Mouse (Mus musculus): Measurements from ENCODE around the gene Tiprl. TPM values are rescaled to one million over a fixed set of nuclear protein-coding genes. Genes with fewer than 3 reads are reported as not detected.

Gene Tiprl
- 111 and 117 TPM in 2 replicates for polyA plus RNA-seq (2014; fragmentation: Nextera tagmentation; extraction: Ambion mirVana)

- Histone ChIP-seq H3K36me3 (ENCODE audit: control insufficient read depth, insufficient read depth, low read length) (no peaks in the 10 kb centered on the region), H3K27ac (ENCODE audit: low read depth, low read length) (peak within 1 kb of the TSS; percentile 87), H3K9me3 (ENCODE audit: control insufficient read depth, low read length) (no peaks in the 10 kb centered on the region), H3K4me2 (replicated peaks; ENCODE audit: low read depth, low read length) (peak within 1 kb of the TSS; percentile 54), H3K27me3 (ENCODE audit: control insufficient read depth, insufficient read depth, low read length) (no peaks in the 10 kb centered on the region), H3K4me1 (replicated peaks; ENCODE audit: control insufficient read depth, insufficient read depth, low read length) (no peaks in the 10 kb centered on the region; the same call in 1 of the 2 replicates), H3K4me3 (ENCODE audit: low read depth, low read length) (peak within 1 kb of the TSS; percentile 84), H3K9ac (ENCODE audit: low read depth, low read length) (peak within 1 kb of the TSS; percentile 78)
- DNase-seq (ENCODE audit: low spot score) (peak; percentile 97), ATAC-seq (ENCODE audit: low FRiP score) (peak; percentile 99)
- under 1% methylated on average over 76 of the region's 76 CpGs for WGBS
These were observed at the start of gene Tiprl for GRCm38 (mm10) chr1:165236321-165237298. TSS of gene Tiprl (minus strand) at chr1:165236996.

DNA sequence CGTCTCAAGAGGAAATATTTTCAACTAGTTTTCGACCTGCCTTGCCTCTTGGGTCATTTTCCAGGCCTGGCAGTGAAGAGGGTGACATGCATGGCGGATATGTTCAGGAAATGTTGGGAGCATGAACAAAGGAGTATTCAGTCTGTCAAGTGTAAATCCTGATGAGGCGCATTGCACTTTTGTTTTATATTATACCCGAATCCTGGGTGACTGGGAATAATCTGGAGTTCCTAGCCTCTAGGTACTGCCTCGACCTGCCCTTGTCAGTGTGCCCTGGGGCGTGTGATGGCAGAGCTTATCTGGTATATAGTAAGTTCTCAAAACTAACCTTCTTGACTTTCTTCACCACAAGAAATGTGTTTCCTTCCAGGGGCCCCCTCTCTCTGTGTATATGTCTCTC, 47.3 kb upstream of the Tiprl start:
- 70% methylated on average over 7 of the region's 7 CpGs for WGBS
- H3K27ac ChIP-seq (ENCODE audit: low read depth, low read length) = no peak overlapping the region
- no peaks in the 10 kb centered on the region for H3K9me3 ChIP-seq (ENCODE audit: control insufficient read depth, low read length)
- ATAC-seq (ENCODE audit: low FRiP score) (no peak), DNase-seq (ENCODE audit: low spot score) (no peak)
- no peak overlapping the region for H3K4me3 ChIP-seq (ENCODE audit: low read depth, low read length)
- H3K4me1 ChIP-seq (replicated peaks; ENCODE audit: control insufficient read depth, insufficient read depth, low read length) = peaks cover 4% of the 10 kb centered on the region; the same call in 1 of the 2 replicates
- no peaks in the 10 kb centered on the region for H3K36me3 ChIP-seq (ENCODE audit: control insufficient read depth, insufficient read depth, low read length)
- no peaks in the 10 kb centered on the region for H3K27me3 ChIP-seq (ENCODE audit: control insufficient read depth, insufficient read depth, low read length)
- H3K9ac ChIP-seq (ENCODE audit: low read depth, low read length) = no peak overlapping the region
- peak overlapping the region; percentile 92; the same call in 1 of the 2 replicates for H3K4me2 ChIP-seq (replicated peaks; ENCODE audit: low read depth, low read length)

- no peaks in the 10 kb centered on the region for H3K9me3 ChIP-seq (ENCODE audit: control insufficient read depth, low read length)
- H3K36me3 ChIP-seq (ENCODE audit: control insufficient read depth, insufficient read depth, low read length) = no peaks in the 10 kb centered on the region
- H3K9ac ChIP-seq (ENCODE audit: low read depth, low read length) = peak overlapping the region; percentile 84; the same call in 1 of the 2 replicates
- WGBS = 13% methylated on average over 7 of the region's 7 CpGs
- H3K27ac ChIP-seq (ENCODE audit: low read depth, low read length) = no peak overlapping the region
- H3K4me1 ChIP-seq (replicated peaks; ENCODE audit: control insufficient read depth, insufficient read depth, low read length) = peaks cover 4% of the 10 kb centered on the region; the same call in 1 of the 2 replicates
- ATAC-seq (ENCODE audit: low FRiP score) (no peak), DNase-seq (ENCODE audit: low spot score) (no peak)
- H3K27me3 ChIP-seq (ENCODE audit: control insufficient read depth, insufficient read depth, low read length) = no peaks in the 10 kb centered on the region
- peak overlapping the region; percentile 67 for H3K4me3 ChIP-seq (ENCODE audit: low read depth, low read length)
- peak overlapping the region; percentile 92 for H3K4me2 ChIP-seq (replicated peaks; ENCODE audit: low read depth, low read length)
These were observed 46.2 kb upstream of the Tiprl start for GRCm38 (mm10) chr1:165282967-165283345.

DNA sequence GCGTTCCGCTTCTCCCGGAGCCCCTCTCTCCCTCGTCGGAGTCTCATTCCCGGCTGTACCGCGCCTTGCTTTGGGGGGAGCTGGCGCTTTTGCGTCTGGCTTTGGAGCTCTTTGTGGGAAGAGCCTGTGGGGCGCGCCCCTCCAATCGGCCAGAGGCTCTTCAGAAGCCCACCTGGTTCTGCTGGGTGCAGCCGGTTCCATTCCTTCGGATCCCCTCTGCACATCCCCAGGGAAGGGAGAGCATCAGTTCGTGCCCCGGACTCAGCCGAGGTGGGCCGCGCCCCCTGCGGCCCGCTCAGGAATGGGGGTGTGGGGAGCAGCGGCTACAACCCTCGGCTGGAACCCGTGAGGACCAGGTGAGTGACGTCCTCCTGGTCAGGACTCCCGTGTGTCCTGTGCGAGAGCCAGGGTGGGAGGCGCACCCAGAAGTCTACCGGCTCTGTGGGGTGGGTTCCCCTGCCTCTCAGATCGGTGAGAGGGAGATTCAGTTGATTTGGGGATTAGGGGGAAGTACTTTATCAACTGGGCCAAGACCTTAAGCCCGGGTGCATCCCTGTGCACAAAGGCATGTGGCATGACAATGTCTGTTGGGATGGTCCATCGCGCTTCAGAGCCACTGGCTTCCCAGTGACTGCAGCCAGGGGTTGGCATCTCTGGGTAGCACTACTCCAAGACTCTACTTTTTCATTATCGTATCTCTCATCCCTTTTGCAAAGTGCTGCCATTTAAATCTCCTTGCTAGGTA, 45.6 kb upstream of the Tiprl start:
- peak overlapping the region; percentile 91 for H3K27ac ChIP-seq (ENCODE audit: low read depth, low read length)
- H3K4me1 ChIP-seq (replicated peaks; ENCODE audit: control insufficient read depth, insufficient read depth, low read length) = peaks cover 4% of the 10 kb centered on the region; the same call in 1 of the 2 replicates
- ATAC-seq (ENCODE audit: low FRiP score) (peak; percentile 70), DNase-seq (ENCODE audit: low spot score) (peak; percentile 77)
- no peaks in the 10 kb centered on the region for H3K36me3 ChIP-seq (ENCODE audit: control insufficient read depth, insufficient read depth, low read length)
- H3K27me3 ChIP-seq (ENCODE audit: control insufficient read depth, insufficient read depth, low read length) = no peaks in the 10 kb centered on the region
- under 1% methylated on average over 35 of the region's 35 CpGs for WGBS
- peak overlapping the region; percentile 84 for H3K9ac ChIP-seq (ENCODE audit: low read depth, low read length)
- H3K4me3 ChIP-seq (ENCODE audit: low read depth, low read length) = peak overlapping the region; percentile 67
- H3K4me2 ChIP-seq (replicated peaks; ENCODE audit: low read depth, low read length) = peak overlapping the region; percentile 92
- no peaks in the 10 kb centered on the region for H3K9me3 ChIP-seq (ENCODE audit: control insufficient read depth, low read length)

- H3K4me3 ChIP-seq (ENCODE audit: low read depth, low read length) = peak overlapping the region; percentile 67
- H3K27me3 ChIP-seq (ENCODE audit: control insufficient read depth, insufficient read depth, low read length) = no peaks in the 10 kb centered on the region
- DNase-seq (ENCODE audit: low spot score) (peak; percentile 79), ATAC-seq (ENCODE audit: low FRiP score) (peak; percentile 86)
- H3K4me2 ChIP-seq (replicated peaks; ENCODE audit: low read depth, low read length) = peak overlapping the region; percentile 92
- H3K9me3 ChIP-seq (ENCODE audit: control insufficient read depth, low read length) = no peaks in the 10 kb centered on the region
- peak overlapping the region; percentile 91 for H3K27ac ChIP-seq (ENCODE audit: low read depth, low read length)
- peak overlapping the region; percentile 84 for H3K9ac ChIP-seq (ENCODE audit: low read depth, low read length)
- H3K36me3 ChIP-seq (ENCODE audit: control insufficient read depth, insufficient read depth, low read length) = no peaks in the 10 kb centered on the region
- 1% methylated on average over 43 of the region's 71 CpGs for WGBS
- peaks cover 4% of the 10 kb centered on the region; the same call in 1 of the 2 replicates for H3K4me1 ChIP-seq (replicated peaks; ENCODE audit: control insufficient read depth, insufficient read depth, low read length)
These were observed 44.8 kb upstream of the Tiprl start for GRCm38 (mm10) chr1:165281351-165282221.

DNA sequence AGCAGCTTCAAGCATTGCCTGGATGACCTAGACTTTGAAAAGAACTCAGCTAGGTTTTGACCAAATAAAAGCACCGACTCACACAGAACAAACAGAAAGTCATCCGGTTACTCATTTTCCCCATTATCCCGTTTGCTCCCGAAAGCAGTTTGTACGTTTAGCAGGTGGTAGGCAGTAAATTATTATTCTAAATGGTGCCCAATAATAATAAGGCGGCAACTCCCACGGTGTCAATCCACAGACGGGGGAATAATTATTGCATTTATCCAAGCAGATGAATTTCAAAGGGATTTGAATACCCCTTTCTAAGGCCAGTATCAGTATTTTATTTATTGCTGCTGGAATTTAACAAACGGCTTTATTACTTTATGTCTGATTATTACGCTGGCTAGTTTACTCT, 43.9 kb upstream of the Tiprl start:
- DNase-seq (ENCODE audit: low spot score) = peak; percentile 19
- H3K9ac ChIP-seq (ENCODE audit: low read depth, low read length) = peak overlapping the region; percentile 84; the same call in 1 of the 2 replicates
- ATAC-seq (ENCODE audit: low FRiP score) = no peak
- H3K4me3 ChIP-seq (ENCODE audit: low read depth, low read length) = no peak overlapping the region; the same call in 1 of the 2 replicates
- WGBS = 54% methylated on average over 10 of the region's 10 CpGs
- H3K27ac ChIP-seq (ENCODE audit: low read depth, low read length) = peak overlapping the region; percentile 91; the same call in 1 of the 2 replicates
- no peaks in the 10 kb centered on the region for H3K36me3 ChIP-seq (ENCODE audit: control insufficient read depth, insufficient read depth, low read length)
- no peaks in the 10 kb centered on the region for H3K9me3 ChIP-seq (ENCODE audit: control insufficient read depth, low read length)
- peaks cover 4% of the 10 kb centered on the region; the same call in 1 of the 2 replicates for H3K4me1 ChIP-seq (replicated peaks; ENCODE audit: control insufficient read depth, insufficient read depth, low read length)
- H3K27me3 ChIP-seq (ENCODE audit: control insufficient read depth, insufficient read depth, low read length) = no peaks in the 10 kb centered on the region
- peak overlapping the region; percentile 92 for H3K4me2 ChIP-seq (replicated peaks; ENCODE audit: low read depth, low read length)

GRCm38 (mm10) chr1:165274946-165275345, 38.1 kb upstream of the Tiprl start:
- no peak overlapping the region for H3K27ac ChIP-seq (ENCODE audit: low read depth, low read length)
- DNase-seq (ENCODE audit: low spot score) (no peak), ATAC-seq (ENCODE audit: low FRiP score) (no peak)
- no peak overlapping the region for H3K4me3 ChIP-seq (ENCODE audit: low read depth, low read length)
- no peaks in the 10 kb centered on the region for H3K36me3 ChIP-seq (ENCODE audit: control insufficient read depth, insufficient read depth, low read length)
- no peaks in the 10 kb centered on the region for H3K9me3 ChIP-seq (ENCODE audit: control insufficient read depth, low read length)
- no peaks in the 10 kb centered on the region for H3K27me3 ChIP-seq (ENCODE audit: control insufficient read depth, insufficient read depth, low read length)
- no peak overlapping the region for H3K9ac ChIP-seq (ENCODE audit: low read depth, low read length)
- no peaks in the 10 kb centered on the region for H3K4me1 ChIP-seq (replicated peaks; ENCODE audit: control insufficient read depth, insufficient read depth, low read length)
- no peak overlapping the region for H3K4me2 ChIP-seq (replicated peaks; ENCODE audit: low read depth, low read length)
- 84% methylated on average over 6 of the region's 6 CpGs for WGBS
